Mouse (Mus musculus): ENCODE results near the gene Fezf1. TPM values are rescaled to one million over a fixed set of nuclear protein-coding genes. Genes with fewer than 3 reads are reported as not detected.

Fezf1 gene
- polyA plus RNA-seq, 1 experiment from 2014 or later: not detected

DNA sequence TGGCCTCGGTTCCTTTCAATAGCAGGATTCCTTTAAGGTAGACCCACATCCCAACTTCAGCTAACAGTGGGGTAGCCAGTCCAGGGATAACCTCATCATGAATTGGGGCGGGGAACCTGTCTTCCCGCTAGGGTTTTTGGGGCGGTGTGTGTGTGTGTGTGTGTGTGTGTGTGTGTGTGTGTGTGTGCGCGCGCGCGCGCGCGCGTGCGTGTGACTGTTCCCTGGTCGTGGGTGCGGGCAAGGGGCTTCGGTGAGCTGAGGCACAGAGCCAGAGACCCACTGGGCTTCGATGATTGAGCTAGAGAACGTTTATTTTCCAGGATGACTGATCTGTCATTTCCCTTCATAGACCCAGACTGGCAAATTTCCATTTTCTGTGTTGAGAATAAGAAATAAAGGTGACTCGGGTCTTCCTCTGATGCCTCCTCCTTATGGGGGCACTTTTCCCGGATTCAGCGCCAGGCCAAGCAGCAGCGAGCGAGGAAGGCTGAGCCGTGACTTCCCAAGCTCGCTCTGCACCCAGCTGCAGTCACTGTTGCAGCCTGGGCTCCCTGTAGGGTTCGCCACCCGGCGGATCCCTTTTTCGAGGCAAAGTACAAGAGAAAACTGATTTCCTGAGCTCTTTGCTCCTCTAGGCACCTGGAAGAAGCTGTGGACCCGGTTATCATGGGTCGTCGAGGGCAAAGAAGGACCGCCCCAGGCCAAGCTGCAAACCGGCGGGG is 12.0 kb upstream of the Fezf1 start:
- Histone ChIP-seq H3K36me3 (ENCODE audit: control insufficient read depth, insufficient read depth, low read length) (no peaks in the 10 kb centered on the region), H3K4me1 (ENCODE audit: control insufficient read depth, insufficient read depth, low read length) (0 out of 2 replicates have a peak, but pooled peaks cover 3% of the 10 kb centered on the region), H3K27ac (ENCODE audit: low read depth, low read length) (no peak overlapping the region), H3K27me3 (ENCODE audit: control insufficient read depth, insufficient read depth, low read length) (peaks cover 59% of the 10 kb centered on the region), H3K4me3 (ENCODE audit: low read depth, low read length) (no peak overlapping the region; the same call in 1 of the 2 replicates), H3K9me3 (ENCODE audit: control insufficient read depth, low read length) (no peaks in the 10 kb centered on the region), H3K9ac (replicated peaks; ENCODE audit: low read depth, low read length) (no peak overlapping the region), H3K4me2 (ENCODE audit: low read depth, low read length) (no peak overlapping the region; the same call in 1 of the 2 replicates)
- ATAC-seq (ENCODE audit: low read depth): no peak
- WGBS: 2% methylated on average over 36 of the region's 36 CpGs

DNA sequence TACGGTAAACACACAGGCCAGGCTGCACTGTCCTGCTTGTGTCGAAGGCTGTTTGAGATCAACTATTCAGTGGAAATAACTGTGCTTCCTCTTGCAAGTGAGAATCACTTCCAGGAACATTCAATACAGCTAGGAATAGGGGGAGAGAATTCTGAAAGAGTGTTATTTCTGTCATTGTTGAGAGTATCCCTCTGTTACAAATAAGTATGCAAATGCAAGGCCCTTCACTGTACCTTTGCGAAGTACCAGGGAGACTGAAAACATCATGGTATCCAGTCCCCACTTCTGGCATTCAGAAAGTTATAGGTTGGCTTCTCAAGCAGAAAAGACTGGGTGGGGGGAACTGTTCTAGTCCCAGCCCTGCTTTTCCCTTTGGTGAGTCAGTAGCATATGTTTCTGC is 9.8 kb upstream of the Fezf1 start:
- Histone ChIP-seq H3K27ac (ENCODE audit: low read depth, low read length) (no peak overlapping the region), H3K4me1 (ENCODE audit: control insufficient read depth, insufficient read depth, low read length) (0 out of 2 replicates have a peak, but pooled peaks cover 3% of the 10 kb centered on the region), H3K27me3 (ENCODE audit: control insufficient read depth, insufficient read depth, low read length) (peaks cover 76% of the 10 kb centered on the region), H3K36me3 (ENCODE audit: control insufficient read depth, insufficient read depth, low read length) (no peaks in the 10 kb centered on the region), H3K9me3 (ENCODE audit: control insufficient read depth, low read length) (no peaks in the 10 kb centered on the region), H3K4me3 (ENCODE audit: low read depth, low read length) (no peak overlapping the region), H3K4me2 (ENCODE audit: low read depth, low read length) (no peak overlapping the region), H3K9ac (replicated peaks; ENCODE audit: low read depth, low read length) (no peak overlapping the region)
- ATAC-seq (ENCODE audit: low read depth): no peak
- 23% methylated on average over 3 of the region's 3 CpGs for WGBS

GRCm38 (mm10) chr6:23255161-23255560 is 7.0 kb upstream of the Fezf1 start:
- Histone ChIP-seq H3K27ac (ENCODE audit: low read depth, low read length) (no peak overlapping the region), H3K27me3 (ENCODE audit: control insufficient read depth, insufficient read depth, low read length) (peaks cover 70% of the 10 kb centered on the region), H3K9me3 (ENCODE audit: control insufficient read depth, low read length) (no peaks in the 10 kb centered on the region), H3K36me3 (ENCODE audit: control insufficient read depth, insufficient read depth, low read length) (no peaks in the 10 kb centered on the region), H3K9ac (replicated peaks; ENCODE audit: low read depth, low read length) (no peak overlapping the region), H3K4me3 (ENCODE audit: low read depth, low read length) (no peak overlapping the region), H3K4me1 (ENCODE audit: control insufficient read depth, insufficient read depth, low read length) (0 out of 2 replicates have a peak, but pooled peaks cover 2% of the 10 kb centered on the region), H3K4me2 (ENCODE audit: low read depth, low read length) (no peak overlapping the region)
- ATAC-seq (ENCODE audit: low read depth): no peak
- 2% methylated on average over 8 of the region's 8 CpGs for WGBS

DNA sequence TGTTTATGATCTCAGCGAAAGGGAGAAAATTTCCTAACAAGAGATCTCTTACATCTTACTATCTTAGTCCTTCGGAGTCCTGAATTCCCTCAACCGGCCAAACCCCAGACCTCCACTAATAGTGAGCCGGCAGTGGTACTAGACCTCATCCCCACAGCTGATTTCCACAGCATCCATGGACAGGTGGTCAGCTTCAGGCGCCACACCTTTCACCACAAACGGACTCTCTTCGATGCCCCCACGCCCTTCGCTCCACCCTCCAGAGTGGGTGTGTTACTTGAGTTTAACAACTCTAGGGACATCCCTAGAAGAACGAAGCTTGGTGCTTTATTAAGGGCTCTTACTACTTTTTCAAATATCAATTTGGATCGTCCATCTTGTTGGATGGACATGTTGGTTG is 6.5 kb upstream of the Fezf1 start:
- Histone ChIP-seq H3K4me2 (ENCODE audit: low read depth, low read length) (no peak overlapping the region), H3K9ac (replicated peaks; ENCODE audit: low read depth, low read length) (no peak overlapping the region), H3K27ac (ENCODE audit: low read depth, low read length) (no peak overlapping the region), H3K4me1 (ENCODE audit: control insufficient read depth, insufficient read depth, low read length) (no peaks in the 10 kb centered on the region), H3K36me3 (ENCODE audit: control insufficient read depth, insufficient read depth, low read length) (no peaks in the 10 kb centered on the region), H3K4me3 (ENCODE audit: low read depth, low read length) (no peak overlapping the region), H3K27me3 (ENCODE audit: control insufficient read depth, insufficient read depth, low read length) (peaks cover 73% of the 10 kb centered on the region), H3K9me3 (ENCODE audit: control insufficient read depth, low read length) (no peaks in the 10 kb centered on the region)
- WGBS: 3% methylated on average over 11 of the region's 11 CpGs
- no peak for ATAC-seq (ENCODE audit: low read depth)

DNA sequence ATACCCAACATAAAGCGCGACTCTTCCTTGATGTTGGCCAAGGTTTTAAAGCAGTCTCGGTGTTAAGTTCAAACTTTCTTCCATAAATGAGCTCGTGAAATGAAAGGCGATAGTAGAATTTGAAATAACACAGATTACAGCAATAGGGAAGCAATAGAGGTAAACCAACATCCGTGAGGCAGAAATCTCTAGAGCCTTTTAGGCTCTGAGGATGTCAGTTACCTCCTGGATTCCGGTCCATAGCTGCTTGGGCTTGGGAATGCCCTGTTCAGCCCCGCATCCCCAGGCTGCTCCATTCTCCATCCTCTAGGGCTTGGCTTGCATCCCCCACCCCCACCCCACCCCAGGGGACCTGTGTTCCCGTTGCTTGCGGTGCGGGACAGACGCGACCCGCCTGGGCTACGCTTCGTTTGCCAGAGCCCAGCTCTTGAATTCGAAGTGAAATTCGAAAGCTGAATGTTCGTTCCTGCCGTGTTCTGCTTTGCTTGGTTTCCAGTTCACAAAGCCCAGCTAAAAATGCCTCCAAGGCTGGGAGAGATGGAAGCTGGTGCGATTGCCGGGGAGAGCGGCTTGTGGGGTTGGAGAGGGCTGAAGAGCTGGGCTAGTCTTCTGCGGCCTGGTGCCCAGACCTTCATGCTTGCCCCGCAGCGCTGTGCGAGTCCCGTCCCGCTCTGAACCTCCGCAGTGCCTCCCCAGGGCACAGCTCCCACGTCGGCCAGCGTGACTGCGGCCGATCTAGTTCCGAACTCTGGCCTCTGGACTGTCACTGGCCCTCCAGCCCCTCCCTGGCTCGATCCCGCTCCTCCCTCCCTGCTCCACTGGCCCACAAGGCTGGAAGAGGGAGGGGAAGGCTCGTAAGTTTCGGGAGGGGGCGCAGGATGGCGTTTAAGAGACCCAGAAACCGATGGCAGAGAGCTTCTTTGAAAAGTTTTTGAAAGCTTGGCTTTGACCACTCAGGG is 5.5 kb upstream of the Fezf1 start:
- Histone ChIP-seq H3K9ac (replicated peaks; ENCODE audit: low read depth, low read length) (no peak overlapping the region), H3K4me3 (ENCODE audit: low read depth, low read length) (no peak overlapping the region), H3K27ac (ENCODE audit: low read depth, low read length) (no peak overlapping the region), H3K4me1 (ENCODE audit: control insufficient read depth, insufficient read depth, low read length) (no peaks in the 10 kb centered on the region; the same call in 1 of the 2 replicates), H3K4me2 (ENCODE audit: low read depth, low read length) (no peak overlapping the region), H3K36me3 (ENCODE audit: control insufficient read depth, insufficient read depth, low read length) (no peaks in the 10 kb centered on the region), H3K9me3 (ENCODE audit: control insufficient read depth, low read length) (no peaks in the 10 kb centered on the region), H3K27me3 (ENCODE audit: control insufficient read depth, insufficient read depth, low read length) (peaks cover 71% of the 10 kb centered on the region)
- peak; percentile 36; the same call in 1 of the 2 replicates for ATAC-seq (ENCODE audit: low read depth)
- WGBS: under 1% methylated on average over 43 of the region's 43 CpGs

- Histone ChIP-seq H3K27ac (ENCODE audit: low read depth, low read length) (no peak overlapping the region), H3K9me3 (ENCODE audit: control insufficient read depth, low read length) (no peaks in the 10 kb centered on the region), H3K9ac (replicated peaks; ENCODE audit: low read depth, low read length) (no peak overlapping the region), H3K27me3 (ENCODE audit: control insufficient read depth, insufficient read depth, low read length) (peaks cover 66% of the 10 kb centered on the region), H3K4me3 (ENCODE audit: low read depth, low read length) (no peak overlapping the region), H3K4me2 (ENCODE audit: low read depth, low read length) (no peak overlapping the region), H3K36me3 (ENCODE audit: control insufficient read depth, insufficient read depth, low read length) (no peaks in the 10 kb centered on the region), H3K4me1 (ENCODE audit: control insufficient read depth, insufficient read depth, low read length) (peaks cover 2% of the 10 kb centered on the region; the same call in 1 of the 2 replicates)
- WGBS: 1% methylated on average over 20 of the region's 20 CpGs
- no peak for ATAC-seq (ENCODE audit: low read depth)
Observed at GRCm38 (mm10) chr6:23252196-23253135, 4.3 kb upstream of the Fezf1 start.

DNA sequence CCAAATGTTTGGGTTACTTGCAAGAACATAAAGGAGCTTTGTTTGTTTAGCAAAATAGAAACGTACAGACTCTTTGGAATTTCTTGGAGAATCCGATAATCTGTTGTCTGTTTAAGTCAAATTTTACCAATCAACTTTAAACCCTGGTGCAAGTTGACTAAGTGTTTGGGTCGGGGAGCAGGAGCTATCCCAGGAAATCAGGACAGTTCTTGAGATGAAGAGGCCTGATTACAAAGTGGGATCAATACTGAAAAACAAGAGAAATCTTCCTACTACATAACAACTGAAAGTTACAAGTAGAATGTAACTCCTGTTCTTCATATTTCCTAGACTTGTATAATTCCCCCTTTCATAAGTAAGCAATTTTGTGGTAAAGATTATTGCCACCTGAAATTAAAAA is 3.3 kb upstream of the Fezf1 start:
- ATAC-seq (ENCODE audit: low read depth): no peak
- Histone ChIP-seq H3K9ac (replicated peaks; ENCODE audit: low read depth, low read length) (no peak overlapping the region), H3K36me3 (ENCODE audit: control insufficient read depth, insufficient read depth, low read length) (no peaks in the 10 kb centered on the region), H3K9me3 (ENCODE audit: control insufficient read depth, low read length) (no peaks in the 10 kb centered on the region), H3K27ac (ENCODE audit: low read depth, low read length) (no peak overlapping the region), H3K27me3 (ENCODE audit: control insufficient read depth, insufficient read depth, low read length) (peaks cover 59% of the 10 kb centered on the region), H3K4me1 (ENCODE audit: control insufficient read depth, insufficient read depth, low read length) (peaks cover 2% of the 10 kb centered on the region; the same call in 1 of the 2 replicates), H3K4me2 (ENCODE audit: low read depth, low read length) (no peak overlapping the region), H3K4me3 (ENCODE audit: low read depth, low read length) (no peak overlapping the region)
- 2% methylated on average over 3 of the region's 3 CpGs for WGBS

- Histone ChIP-seq H3K27me3 (ENCODE audit: control insufficient read depth, insufficient read depth, low read length) (peaks cover 60% of the 10 kb centered on the region), H3K4me1 (ENCODE audit: control insufficient read depth, insufficient read depth, low read length) (peaks cover 2% of the 10 kb centered on the region; the same call in 1 of the 2 replicates)
- 2% methylated on average over 22 of the region's 22 CpGs for WGBS
Observed at GRCm38 (mm10) chr6:23250288-23250955, 2.3 kb upstream of the Fezf1 start.

More at GRCm38 (mm10) chr6:23250288-23250955, 2.3 kb upstream of the Fezf1 start:
- ATAC-seq (ENCODE audit: low read depth): no peak
- no peaks in the 10 kb centered on the region for H3K36me3 ChIP-seq (ENCODE audit: control insufficient read depth, insufficient read depth, low read length)
- no peak overlapping the region for H3K4me3 ChIP-seq (ENCODE audit: low read depth, low read length)
- no peak overlapping the region for H3K4me2 ChIP-seq (ENCODE audit: low read depth, low read length)
- no peak overlapping the region for H3K9ac ChIP-seq (replicated peaks; ENCODE audit: low read depth, low read length)
- H3K9me3 ChIP-seq (ENCODE audit: control insufficient read depth, low read length): no peaks in the 10 kb centered on the region
- H3K27ac ChIP-seq (ENCODE audit: low read depth, low read length): no peak overlapping the region
